Mouse (Mus musculus): Measurements from ENCODE around the gene Ndrg3. TPM values are rescaled to one million over a fixed set of nuclear protein-coding genes. Genes with fewer than 3 reads are reported as not detected.
"Not testable (repeated sequence)": the region's sequence is repeated elsewhere in the genome, so short reads cannot be mapped to it uniquely, and the experiment has no call there.

Gene Ndrg3
- polyA plus RNA-seq, 1 experiment from 2014 or later, result 123 TPM

GRCm38 (mm10) chr2:156915559-156915958, 76.3 kb downstream of the Ndrg3 start:
- no peaks in the 10 kb centered on the region for H3K9me3 ChIP-seq
- H3K27me3 ChIP-seq, result no peaks in the 10 kb centered on the region
- H3K4me1 ChIP-seq, result 0 out of 2 replicates have a peak, but pooled peaks cover 5% of the 10 kb centered on the region
- WGBS, result 64% methylated on average over 3 of the region's 3 CpGs
- no peak overlapping the region for H3K4me2 ChIP-seq (replicated peaks)
- 0 out of 2 replicates have a peak overlapping the region, but pooled peaks have one; percentile 36 for H3K27ac ChIP-seq (replicated peaks)
- H3K9ac ChIP-seq (replicated peaks), result no peak overlapping the region
- H3K36me3 ChIP-seq, result no peaks in the 10 kb centered on the region
- ATAC-seq (replicated peaks), result no peak
- H3K4me3 ChIP-seq, result no peak overlapping the region

- Histone ChIP-seq H3K9ac (replicated peaks) (no peak overlapping the region), H3K4me1 (0 out of 2 replicates have a peak, but pooled peaks cover 5% of the 10 kb centered on the region), H3K4me2 (replicated peaks) (no peak overlapping the region), H3K36me3 (no peaks in the 10 kb centered on the region), H3K9me3 (no peaks in the 10 kb centered on the region), H3K4me3 (no peak overlapping the region), H3K27me3 (no peaks in the 10 kb centered on the region), H3K27ac (replicated peaks) (no peak overlapping the region)
- ATAC-seq (replicated peaks), result no peak
- 55% methylated on average over 5 of the region's 5 CpGs for WGBS
These were observed 78.7 kb downstream of the Ndrg3 start for GRCm38 (mm10) chr2:156913191-156913590.

- H3K36me3 ChIP-seq, result not testable (repeated sequence)
These were observed 85.9 kb downstream of the Ndrg3 start for GRCm38 (mm10) chr2:156905931-156906330.

GRCm38 (mm10) chr2:156904976-156905717, 86.7 kb downstream of the Ndrg3 start:
- H3K4me3 ChIP-seq, result no peak overlapping the region
- H3K27ac ChIP-seq (replicated peaks), result no peak overlapping the region
- H3K4me2 ChIP-seq (replicated peaks), result no peak overlapping the region
- H3K36me3 ChIP-seq, result no peaks in the 10 kb centered on the region
- H3K9me3 ChIP-seq, result no peaks in the 10 kb centered on the region
- no peak overlapping the region for H3K9ac ChIP-seq (replicated peaks)
- 31% methylated on average over 6 of the region's 6 CpGs for whole genome bisulfite sequencing
- no peaks in the 10 kb centered on the region for H3K27me3 ChIP-seq
- H3K4me1 ChIP-seq, result no peaks in the 10 kb centered on the region
- no peak for ATAC-seq (replicated peaks)

More at GRCm38 (mm10) chr2:156905931-156906330, 85.9 kb downstream of the Ndrg3 start:
- H3K4me3 ChIP-seq; ATAC-seq (replicated peaks); H3K27me3 ChIP-seq; H3K4me1 ChIP-seq; H3K27ac ChIP-seq (replicated peaks); H3K9ac ChIP-seq (replicated peaks); H3K9me3 ChIP-seq; H3K4me2 ChIP-seq (replicated peaks): not testable (repeated sequence)
- WGBS, result 37% methylated on average over 4 of the region's 4 CpGs

- no peaks in the 10 kb centered on the region for H3K36me3 ChIP-seq
- H3K4me2 ChIP-seq (replicated peaks), result no peak overlapping the region
- H3K27ac ChIP-seq (replicated peaks), result no peak overlapping the region
- H3K4me1 ChIP-seq, result no peaks in the 10 kb centered on the region
- H3K27me3 ChIP-seq, result no peaks in the 10 kb centered on the region
- WGBS, result 39% methylated on average over 2 of the region's 2 CpGs
- no peak overlapping the region for H3K4me3 ChIP-seq
- H3K9ac ChIP-seq (replicated peaks), result no peak overlapping the region
- ATAC-seq (replicated peaks), result no peak
- no peaks in the 10 kb centered on the region for H3K9me3 ChIP-seq
These were observed 88.5 kb downstream of the Ndrg3 start for GRCm38 (mm10) chr2:156903367-156903766.

- WGBS, result 85% methylated on average over 4 of the region's 4 CpGs
These were observed 89.4 kb downstream of the Ndrg3 start for GRCm38 (mm10) chr2:156902411-156902810.

GRCm38 (mm10) chr2:156901883-156902282, 90.0 kb downstream of the Ndrg3 start:
- Histone ChIP-seq H3K9me3 (no peaks in the 10 kb centered on the region), H3K4me2 (replicated peaks) (no peak overlapping the region), H3K9ac (replicated peaks) (no peak overlapping the region), H3K27me3 (no peaks in the 10 kb centered on the region), H3K27ac (replicated peaks) (no peak overlapping the region), H3K4me1 (no peaks in the 10 kb centered on the region), H3K36me3 (no peaks in the 10 kb centered on the region), H3K4me3 (no peak overlapping the region)
- no peak for ATAC-seq (replicated peaks)
- 80% methylated on average over 6 of the region's 6 CpGs for WGBS

More at GRCm38 (mm10) chr2:156902411-156902810, 89.4 kb downstream of the Ndrg3 start:
- H3K4me3 ChIP-seq; H3K27me3 ChIP-seq; H3K36me3 ChIP-seq; H3K9me3 ChIP-seq; ATAC-seq (replicated peaks); H3K4me2 ChIP-seq (replicated peaks); H3K9ac ChIP-seq (replicated peaks); H3K4me1 ChIP-seq; H3K27ac ChIP-seq (replicated peaks): not testable (repeated sequence)

- Histone ChIP-seq H3K36me3 (no peaks in the 10 kb centered on the region), H3K4me3 (no peak overlapping the region), H3K9ac (replicated peaks) (no peak overlapping the region), H3K27ac (replicated peaks) (no peak overlapping the region), H3K4me1 (no peaks in the 10 kb centered on the region), H3K27me3 (no peaks in the 10 kb centered on the region), H3K4me2 (replicated peaks) (no peak overlapping the region), H3K9me3 (no peaks in the 10 kb centered on the region)
- no peak for ATAC-seq (replicated peaks)
- WGBS, result 80% methylated on average over 2 of the region's 2 CpGs
These were observed 90.5 kb downstream of the Ndrg3 start for GRCm38 (mm10) chr2:156901344-156901743.

- Histone ChIP-seq H3K27ac (replicated peaks) (no peak overlapping the region), H3K4me1 (no peaks in the 10 kb centered on the region), H3K27me3 (no peaks in the 10 kb centered on the region), H3K9ac (replicated peaks) (no peak overlapping the region), H3K4me2 (replicated peaks) (no peak overlapping the region), H3K36me3 (no peaks in the 10 kb centered on the region), H3K9me3 (no peaks in the 10 kb centered on the region), H3K4me3 (no peak overlapping the region)
- WGBS, result 75% methylated on average over 4 of the region's 4 CpGs
- ATAC-seq (replicated peaks), result no peak
These were observed 92.7 kb downstream of the Ndrg3 start for GRCm38 (mm10) chr2:156899184-156899583.

- H3K27ac ChIP-seq (replicated peaks), result no peak overlapping the region
- no peak overlapping the region for H3K9ac ChIP-seq (replicated peaks)
- no peaks in the 10 kb centered on the region for H3K4me1 ChIP-seq
- H3K4me3 ChIP-seq, result no peak overlapping the region
- H3K36me3 ChIP-seq, result no peaks in the 10 kb centered on the region
- no peaks in the 10 kb centered on the region for H3K9me3 ChIP-seq
- ATAC-seq (replicated peaks), result no peak
- no peak overlapping the region for H3K4me2 ChIP-seq (replicated peaks)
- H3K27me3 ChIP-seq, result no peaks in the 10 kb centered on the region
- 72% methylated on average over 4 of the region's 4 CpGs for WGBS
These were observed 93.5 kb downstream of the Ndrg3 start for GRCm38 (mm10) chr2:156898374-156898773.

GRCm38 (mm10) chr2:156897034-156897433, 94.8 kb downstream of the Ndrg3 start:
- Histone ChIP-seq H3K27ac (replicated peaks) (no peak overlapping the region), H3K9ac (replicated peaks) (no peak overlapping the region), H3K4me3 (no peak overlapping the region), H3K4me2 (replicated peaks) (no peak overlapping the region), H3K9me3 (no peaks in the 10 kb centered on the region), H3K4me1 (no peaks in the 10 kb centered on the region), H3K36me3 (no peaks in the 10 kb centered on the region), H3K27me3 (no peaks in the 10 kb centered on the region)
- no peak for ATAC-seq (replicated peaks)
- 87% methylated on average over 9 of the region's 9 CpGs for WGBS

- 73% methylated on average over 9 of the region's 9 CpGs for WGBS
- no peaks in the 10 kb centered on the region for H3K9me3 ChIP-seq
- no peaks in the 10 kb centered on the region for H3K27me3 ChIP-seq
- no peak overlapping the region for H3K4me3 ChIP-seq
- H3K4me1 ChIP-seq, result no peaks in the 10 kb centered on the region
- no peaks in the 10 kb centered on the region for H3K36me3 ChIP-seq
- no peak for ATAC-seq (replicated peaks)
- H3K4me2 ChIP-seq (replicated peaks), result no peak overlapping the region
- H3K27ac ChIP-seq (replicated peaks), result no peak overlapping the region
- no peak overlapping the region for H3K9ac ChIP-seq (replicated peaks)
These were observed 95.4 kb downstream of the Ndrg3 start for GRCm38 (mm10) chr2:156896384-156896914.
